ENCODE assay signal across 8 mouse cellular contexts in the genomic region with DNA sequence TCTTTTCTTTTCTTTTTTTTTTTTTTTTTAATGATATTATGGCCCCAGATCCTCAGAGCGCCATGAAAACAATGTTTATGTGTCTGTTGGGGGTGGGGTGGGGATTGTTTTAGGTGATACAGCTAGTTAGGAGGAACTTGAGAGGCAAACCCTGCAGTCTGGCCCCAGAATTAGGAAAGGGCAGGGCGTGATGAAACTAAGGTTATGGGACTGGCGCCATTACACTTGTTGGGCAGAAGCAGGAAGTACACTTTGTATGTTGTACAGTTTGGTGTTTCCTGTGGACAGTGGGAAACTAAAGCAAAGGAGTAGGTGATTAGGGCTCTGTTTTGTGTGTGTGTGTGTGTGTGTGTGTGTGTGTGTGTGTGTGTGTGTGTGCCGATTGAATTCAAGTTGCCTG. TPM values are rescaled to one million over a fixed set of nuclear protein-coding genes. Genes with fewer than 3 reads are reported as not detected.
DNase-seq lines count a peak whose midpoint lies in the region; ATAC-seq and TF ChIP-seq lines count a peak whose summit lies in the region.

No protein-coding gene starts in this region.

- TF ChIP-seq EP300 in MEL (IDR thresholded peaks at IDR 0.05; ENCODE audit: low read depth in 1 of 2, low read length in 2 of 2) = no peak

- peak overlapping the region; percentile 75 for H3K27ac ChIP-seq in MEL (ENCODE audit: control insufficient read depth, low read depth, low read length)
- no peak overlapping the region for H3K27ac ChIP-seq in forebrain, embryonic 16.5 days (ENCODE audit: low read length)
- H3K27ac ChIP-seq in limb, embryonic 15.5 days = peak overlapping the region; percentile 65
- no peak overlapping the region for H3K27ac ChIP-seq in midbrain, embryonic 15.5 days

- H3K4me2 ChIP-seq in forebrain, embryonic 16.5 days (ENCODE audit: low read length) = peak overlapping the region; percentile 54
- H3K4me2 ChIP-seq in limb, embryonic 15.5 days = peak overlapping the region; percentile 56
- peak overlapping the region; percentile 67; the same call in 1 of the 2 replicates for H3K4me2 ChIP-seq in midbrain, embryonic 15.5 days

- peak overlapping the region; percentile 92 to 99 for H3K4me3 ChIP-seq in MEL (ENCODE audit: control insufficient read depth in 1 of 2, insufficient read depth in 1 of 2, low read depth in 2 of 2, low read length in 2 of 2)
- H3K4me3 ChIP-seq in forebrain, embryonic 16.5 days (replicated peaks; ENCODE audit: low read length) = no peak overlapping the region
- H3K4me3 ChIP-seq in limb, embryonic 15.5 days = peak overlapping the region; percentile 97
- no peak overlapping the region for H3K4me3 ChIP-seq in midbrain, embryonic 15.5 days

- peak overlapping the region; percentile 23 for H3K9ac ChIP-seq in MEL (ENCODE audit: control insufficient read depth, low read depth, low read length, poor library complexity, severe bottlenecking)
- H3K9ac ChIP-seq in forebrain, embryonic 16.5 days (replicated peaks; ENCODE audit: low read depth, low read length) = no peak overlapping the region
- no peak overlapping the region for H3K9ac ChIP-seq in limb, embryonic 15.5 days
- no peak overlapping the region for H3K9ac ChIP-seq in midbrain, embryonic 15.5 days

- no peak; a peak in 1 of 4 replicates for TF ChIP-seq POLR2A in MEL (IDR thresholded peaks at IDR 0.05; ENCODE audit: control insufficient read depth in 1 of 2, insufficient read depth in 1 of 2, low read depth in 1 of 2, low read length in 2 of 2, poor library complexity in 1 of 2)

- peaks cover 5 to 25% of the 10 kb centered on the region in 2 experiments for H3K36me3 ChIP-seq in MEL (ENCODE audit: control insufficient read depth in 1 of 2, insufficient read depth in 2 of 2, low read length in 2 of 2)
- peaks cover 2% of the 10 kb centered on the region; the same call in 1 of the 2 replicates for H3K36me3 ChIP-seq in forebrain, embryonic 16.5 days (ENCODE audit: control insufficient read depth, insufficient read depth)
- peaks cover 15% of the 10 kb centered on the region for H3K36me3 ChIP-seq in limb, embryonic 15.5 days
- no peaks in the 10 kb centered on the region; the same call in 1 of the 2 replicates for H3K36me3 ChIP-seq in midbrain, embryonic 15.5 days (replicated peaks)

- no peak for TF ChIP-seq CTCF in MEL (IDR thresholded peaks at IDR 0.05 in 2 of 3, conservative IDR thresholded peaks at IDR 0.05 in 1 of 3; ENCODE audit: control insufficient read depth in 1 of 3, insufficient read depth in 1 of 3, low read depth in 2 of 3, low read length in 3 of 3, poor library complexity in 1 of 3, severe bottlenecking in 1 of 3)

- no peak for TF ChIP-seq RAD21 in MEL (IDR thresholded peaks at IDR 0.05; ENCODE audit: low read depth, low read length)

- H3K9me3 ChIP-seq in MEL (replicated peaks; ENCODE audit: insufficient read depth, low read length) = no peaks in the 10 kb centered on the region
- H3K9me3 ChIP-seq in forebrain, embryonic 16.5 days (ENCODE audit: control insufficient read depth, low read length) = no peaks in the 10 kb centered on the region
- H3K9me3 ChIP-seq in limb, embryonic 15.5 days = no peaks in the 10 kb centered on the region
- no peaks in the 10 kb centered on the region for H3K9me3 ChIP-seq in midbrain, embryonic 15.5 days

- ATAC-seq in forebrain, embryonic 16.5 days = no peak
- no peak for ATAC-seq in limb, embryonic 15.5 days (ENCODE audit: insufficient number of reproducible peaks, low FRiP score, low TSS enrichment, low read depth)
- ATAC-seq in midbrain, embryonic 15.5 days (replicated peaks) = no peak

- no peaks in the 10 kb centered on the region for H3K27me3 ChIP-seq in MEL (ENCODE audit: control insufficient read depth in 1 of 2, insufficient read depth in 2 of 2, low read length in 2 of 2)
- no peaks in the 10 kb centered on the region for H3K27me3 ChIP-seq in forebrain, embryonic 16.5 days (replicated peaks; ENCODE audit: control insufficient read depth, insufficient read depth, low read length)
- no peaks in the 10 kb centered on the region for H3K27me3 ChIP-seq in limb, embryonic 15.5 days
- no peaks in the 10 kb centered on the region for H3K27me3 ChIP-seq in midbrain, embryonic 15.5 days (replicated peaks)

- WGBS in forebrain, embryonic 16.5 days = 47% methylated on average over 4 of the region's 4 CpGs
- WGBS in limb, embryonic 15.5 days = 38% methylated on average over 4 of the region's 4 CpGs
- WGBS in midbrain, embryonic 15.5 days = 43% methylated on average over 4 of the region's 4 CpGs

- peak; percentile 26 to 56 for DNase-seq in adrenal gland, adult (ENCODE audit: inconsistent age in 2 of 2, low spot score in 1 of 2)
- DNase-seq in adrenal gland, adult 8-10 months = no peak
- peak; percentile 88 for DNase-seq in MEL (ENCODE audit: low read depth, low spot score)
- no peak for DNase-seq in right cerebral cortex, postnatal 14 days
- DNase-seq in cerebellum, postnatal 36 days = no peak

- H3K79me2 ChIP-seq in MEL (ENCODE audit: control insufficient read depth, insufficient read depth, low read length, poor library complexity) = peaks cover 9% of the 10 kb centered on the region

- peaks cover 7 to 16% of the 10 kb centered on the region in 2 experiments for H3K4me1 ChIP-seq in MEL (ENCODE audit: control insufficient read depth in 1 of 2, insufficient read depth in 2 of 2, low read length in 2 of 2)
- H3K4me1 ChIP-seq in forebrain, embryonic 16.5 days (replicated peaks; ENCODE audit: control insufficient read depth, insufficient read depth, low read length) = peaks cover 12% of the 10 kb centered on the region
- peaks cover 22% of the 10 kb centered on the region for H3K4me1 ChIP-seq in limb, embryonic 15.5 days
- H3K4me1 ChIP-seq in midbrain, embryonic 15.5 days = peaks cover 15% of the 10 kb centered on the region

TF ChIP-seq in MEL, 35 proteins besides CTCF, POLR2A, EP300 and RAD21 (continues in another document):
- TF ChIP-seq NRF1 (IDR thresholded peaks at IDR 0.05; ENCODE audit: insufficient read depth, low read depth, low read length, poor library complexity, severe bottlenecking) = no peak
- no peak for TF ChIP-seq CHD2 (IDR thresholded peaks at IDR 0.05; ENCODE audit: low read length)
- no peak for TF ChIP-seq MAFK (IDR thresholded peaks at IDR 0.05; ENCODE audit: borderline replicate concordance, low read depth, low read length)
- TF ChIP-seq MEF2A (IDR thresholded peaks at IDR 0.05; ENCODE audit: extremely low read depth, insufficient replicate concordance, low read depth, low read length, poor library complexity, severe bottlenecking) = no peak
- TF ChIP-seq CHD1 (IDR thresholded peaks at IDR 0.05; ENCODE audit: low read depth, low read length) = 0 out of 2 replicates have a peak, but pooled peaks have one; percentile 49
- no peak for TF ChIP-seq RCOR1 (IDR thresholded peaks at IDR 0.05; ENCODE audit: low read depth, low read length)
- no peak for TF ChIP-seq USF2 (IDR thresholded peaks at IDR 0.05; ENCODE audit: borderline replicate concordance in 1 of 2, insufficient read depth in 1 of 2, low read depth in 1 of 2, low read length in 2 of 2)
- no peak for TF ChIP-seq POLR2AphosphoS5 (IDR thresholded peaks at IDR 0.05; ENCODE audit: borderline replicate concordance, low read depth, low read length)
- TF ChIP-seq KAT2A (conservative IDR thresholded peaks at IDR 0.05; ENCODE audit: low read depth, low read length) = no peak
- no peak for TF ChIP-seq SMC3 (IDR thresholded peaks at IDR 0.05; ENCODE audit: low read depth, low read length)
- TF ChIP-seq USF1 (IDR thresholded peaks at IDR 0.05; ENCODE audit: low read depth, low read length) = no peak
- TF ChIP-seq MYC (IDR thresholded peaks at IDR 0.05; ENCODE audit: low read depth, low read length) = no peak

RNA-seq across cellular contexts. Expression of gene Nek9, which starts 0.8 kb away (rescaled TPM):
- total RNA-seq in adrenal gland, adult 8-10 months (2022) = 100 to 1,000 TPM in 3 of 4 experiments, 10 to 100 TPM in 1; 96.5 to 138 (median 126) TPM
- 19.0 and 23.4 TPM in 2 replicates for total RNA-seq in MEL (2012; rRNA removed)
- polyA plus RNA-seq in MEL (2012; ENCODE audit: insufficient read depth in 1 of 2, insufficient read length in 2 of 2, low read depth in 1 of 2, low replicate concordance in 2 of 2, missing spikeins in 1 of 2) = 10 to 100 TPM in 1 of 2 experiments, not detected in 1; 32.2 TPM
- 13.2 and 13.9 TPM in 2 replicates for polyA plus RNA-seq in forebrain, embryonic 16.5 days (2015; fragmentation: Nextera tagmentation; extraction: Ambion mirVana)
- 17.4 and 23.1 TPM in 2 replicates for polyA plus RNA-seq in limb, embryonic 15.5 days (2015; fragmentation: Nextera tagmentation; extraction: Ambion mirVana)
- polyA plus RNA-seq in midbrain, embryonic 15.5 days (2015; fragmentation: Nextera tagmentation; extraction: Ambion mirVana) = 11.1 and 11.7 TPM in 2 replicates

RNA-seq across cellular contexts. Expression of gene Tmed10, which starts 34.7 kb away (rescaled TPM):
- total RNA-seq in adrenal gland, adult 8-10 months (2022) = 100 to 1,000 TPM; 326 to 334 (median 331) TPM
- total RNA-seq in MEL (2012; rRNA removed) = 60.2 and 61.6 TPM in 2 replicates
- 100 to 1,000 TPM in 1 of 2 experiments, 10 to 100 TPM in 1; 45.7 to 229 TPM for polyA plus RNA-seq in MEL (2012; ENCODE audit: insufficient read depth in 1 of 2, insufficient read length in 2 of 2, low read depth in 1 of 2, low replicate concordance in 2 of 2, missing spikeins in 1 of 2)
- polyA plus RNA-seq in forebrain, embryonic 16.5 days (2015; fragmentation: Nextera tagmentation; extraction: Ambion mirVana) = 150 and 175 TPM in 2 replicates
- 361 and 367 TPM in 2 replicates for polyA plus RNA-seq in limb, embryonic 15.5 days (2015; fragmentation: Nextera tagmentation; extraction: Ambion mirVana)
- polyA plus RNA-seq in midbrain, embryonic 15.5 days (2015; fragmentation: Nextera tagmentation; extraction: Ambion mirVana) = 172 and 173 TPM in 2 replicates

RNA-seq across cellular contexts. Expression of gene Zc2hc1c, which starts 51.6 kb away (rescaled TPM):
- total RNA-seq in adrenal gland, adult 8-10 months (2022) = 1 to 10 TPM; 2.5 to 4.3 (median 3.4) TPM
- total RNA-seq in MEL (2012; rRNA removed) = 0.03 and 0.04 TPM in 2 replicates
- under 1 TPM in 1 of 2 experiments, not detected in 1; 0.39 TPM for polyA plus RNA-seq in MEL (2012; ENCODE audit: insufficient read depth in 1 of 2, insufficient read length in 2 of 2, low read depth in 1 of 2, low replicate concordance in 2 of 2, missing spikeins in 1 of 2)
- polyA plus RNA-seq in forebrain, embryonic 16.5 days (2015; fragmentation: Nextera tagmentation; extraction: Ambion mirVana) = 0.86 and 0.98 TPM in 2 replicates
- 1.9 and 2.2 TPM in 2 replicates for polyA plus RNA-seq in limb, embryonic 15.5 days (2015; fragmentation: Nextera tagmentation; extraction: Ambion mirVana)
- polyA plus RNA-seq in midbrain, embryonic 15.5 days (2015; fragmentation: Nextera tagmentation; extraction: Ambion mirVana) = 1.9 and 2.0 TPM in 2 replicates

RNA-seq across cellular contexts. Expression of gene Acyp1, which starts 51.7 kb away (rescaled TPM):
- total RNA-seq in adrenal gland, adult 8-10 months (2022) = 10 to 100 TPM; 29.3 to 36.6 (median 32.8) TPM
- total RNA-seq in MEL (2012; rRNA removed) = 51.2 and 54.5 TPM in 2 replicates
- polyA plus RNA-seq in MEL (2012; ENCODE audit: insufficient read depth in 1 of 2, insufficient read length in 2 of 2, low read depth in 1 of 2, low replicate concordance in 2 of 2, missing spikeins in 1 of 2) = 10 to 100 TPM in 1 of 2 experiments, not detected in 1; 47.4 TPM
- 46.9 and 52.8 TPM in 2 replicates for polyA plus RNA-seq in forebrain, embryonic 16.5 days (2015; fragmentation: Nextera tagmentation; extraction: Ambion mirVana)
- 41.8 and 42.0 TPM in 2 replicates for polyA plus RNA-seq in limb, embryonic 15.5 days (2015; fragmentation: Nextera tagmentation; extraction: Ambion mirVana)
- 47.4 and 49.2 TPM in 2 replicates for polyA plus RNA-seq in midbrain, embryonic 15.5 days (2015; fragmentation: Nextera tagmentation; extraction: Ambion mirVana)

Comparison
In these comparisons a context has a peak if more than half of its experiments do, and no peak if none do; other contexts are left out.
1. DNase-seq: peak in adrenal gland, adult (2 of 2) and MEL (single experiment); none in adrenal gland, adult 8-10 months (single experiment), right cerebral cortex, postnatal 14 days (single experiment) and cerebellum, postnatal 36 days (0 of 2).
2. H3K27ac ChIP-seq: peak in MEL (single experiment) and limb, embryonic 15.5 days (single experiment); none in forebrain, embryonic 16.5 days (single experiment) and midbrain, embryonic 15.5 days (single experiment).
3. H3K4me3 ChIP-seq: peak in MEL (2 of 2) and limb, embryonic 15.5 days (single experiment); none in forebrain, embryonic 16.5 days (single experiment) and midbrain, embryonic 15.5 days (single experiment).
4. Peak in every context shown above with its lines, with median percentiles within 50 percentile points of each other: H3K4me2 ChIP-seq.